Mouse (Mus musculus): ENCODE results near the gene Ip6k1.

Gene Ip6k1

DNA sequence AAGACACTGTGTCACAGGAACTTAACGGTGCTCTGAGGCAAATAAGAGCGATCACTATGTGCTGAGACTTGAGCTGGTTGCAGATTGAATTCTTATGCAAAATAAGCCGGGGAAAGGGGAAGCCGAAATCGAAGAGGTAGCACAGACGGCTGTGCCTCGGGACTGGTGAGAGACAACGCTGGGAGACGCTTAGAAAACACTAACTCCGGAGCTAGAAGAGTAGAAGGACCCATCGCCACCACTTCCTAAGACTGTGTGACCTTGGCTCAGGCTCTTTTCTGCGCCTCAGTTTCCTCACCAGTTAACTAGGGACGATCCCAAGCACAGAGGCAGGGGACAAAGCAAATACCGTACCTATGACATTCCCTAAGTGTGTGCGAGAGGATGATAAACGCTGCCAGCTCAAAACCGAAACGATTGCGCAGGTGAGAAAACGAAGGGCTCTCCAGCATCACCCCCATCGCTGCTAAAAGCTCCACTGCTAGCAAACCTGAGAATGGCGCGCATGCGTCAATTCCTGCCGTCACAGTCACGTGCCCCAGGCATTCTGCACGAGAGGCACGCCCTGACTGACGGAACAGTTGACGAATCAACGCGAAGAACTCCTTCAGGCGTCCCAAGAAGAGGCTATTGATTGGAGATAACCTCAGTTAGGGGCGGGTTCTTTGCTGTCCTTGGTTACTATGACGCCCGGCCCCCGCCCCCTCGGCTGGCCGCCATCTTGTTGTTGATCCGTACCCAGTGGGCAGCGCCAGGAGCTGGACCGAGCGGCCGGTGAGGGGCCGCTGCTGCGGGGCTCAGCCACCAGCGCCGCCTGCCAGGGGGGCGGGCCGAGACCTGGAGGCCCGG is at the start of gene Ip6k1:
Ip6k1 (plus strand) TSS at position 580 of the 849 bp plus-strand sequence.
- peak; percentile 100 for DNase-seq

DNA sequence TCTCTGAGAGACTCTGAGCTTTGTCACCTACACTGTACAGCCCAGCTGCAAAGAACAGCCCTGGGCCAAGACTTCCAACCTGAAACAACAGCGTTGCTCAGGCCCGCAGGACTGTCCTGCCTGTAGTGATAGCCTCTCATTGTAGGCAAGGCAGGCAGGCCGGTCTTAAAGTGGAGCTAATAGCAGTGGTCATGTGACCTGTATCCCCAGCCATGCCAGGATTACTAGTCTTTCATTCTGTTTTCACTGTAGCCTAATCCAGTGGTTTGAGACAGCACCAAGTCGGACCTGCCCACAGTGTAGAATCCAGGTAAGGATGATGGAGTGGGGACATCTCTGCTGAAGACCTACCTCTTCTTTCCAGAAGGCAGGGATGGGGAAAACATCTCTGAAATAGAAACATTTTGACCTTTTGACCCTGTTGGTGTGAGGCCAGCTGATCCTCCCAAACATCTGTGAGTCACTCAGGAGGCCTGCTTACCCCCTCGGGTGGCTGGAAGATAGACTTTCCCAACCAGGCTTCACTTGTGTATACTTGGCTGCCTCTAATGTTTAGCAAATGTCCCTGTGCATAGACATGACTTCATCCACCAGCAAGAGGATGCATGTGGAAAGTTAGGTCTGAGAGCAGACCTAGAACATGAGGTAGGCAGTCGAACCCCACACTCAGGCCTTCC is 46.5 kb upstream of the Ip6k1 start:
- no peak for DNase-seq

DNA sequence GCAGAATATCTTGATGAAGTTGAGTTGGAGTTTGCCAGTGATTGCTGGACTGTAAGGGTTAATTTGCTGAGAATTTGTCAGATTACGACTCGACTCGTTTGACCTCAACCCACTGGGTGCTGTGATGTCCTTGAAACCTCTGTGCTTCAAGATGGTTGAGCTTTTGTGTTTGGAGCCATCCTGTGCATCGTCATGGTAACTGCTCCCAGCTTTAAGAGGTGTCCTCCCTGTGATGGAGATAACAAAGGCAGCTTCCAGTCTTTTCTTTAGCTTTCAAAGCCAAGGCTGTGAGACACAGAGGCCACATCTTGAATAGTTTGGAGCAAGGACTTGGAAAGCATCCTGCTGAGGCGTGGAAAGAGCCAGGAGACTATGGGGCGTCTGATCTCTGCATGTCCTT is 45.2 kb upstream of the Ip6k1 start:
- no peak for DNase-seq

DNA sequence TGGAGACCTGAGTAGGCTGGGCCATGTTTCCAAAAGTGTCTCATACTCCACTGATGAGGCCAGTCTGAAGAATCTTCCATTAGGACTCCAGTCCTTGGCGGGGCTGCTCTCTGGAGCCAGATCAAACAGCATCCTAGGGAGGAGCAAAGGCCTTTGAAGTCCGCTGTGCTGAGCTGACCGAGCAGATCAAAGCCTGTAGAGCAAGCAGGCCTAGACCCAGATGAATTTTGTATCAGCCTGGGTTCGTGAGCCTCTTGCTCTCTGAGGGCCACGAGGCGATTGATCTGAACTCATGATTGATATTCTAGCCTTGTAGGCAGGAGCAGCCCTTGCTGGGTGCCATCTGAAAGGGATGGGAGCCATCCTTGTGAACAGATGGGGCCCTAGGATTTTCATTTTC is 42.4 kb upstream of the Ip6k1 start:
- DNase-seq: no peak

DNA sequence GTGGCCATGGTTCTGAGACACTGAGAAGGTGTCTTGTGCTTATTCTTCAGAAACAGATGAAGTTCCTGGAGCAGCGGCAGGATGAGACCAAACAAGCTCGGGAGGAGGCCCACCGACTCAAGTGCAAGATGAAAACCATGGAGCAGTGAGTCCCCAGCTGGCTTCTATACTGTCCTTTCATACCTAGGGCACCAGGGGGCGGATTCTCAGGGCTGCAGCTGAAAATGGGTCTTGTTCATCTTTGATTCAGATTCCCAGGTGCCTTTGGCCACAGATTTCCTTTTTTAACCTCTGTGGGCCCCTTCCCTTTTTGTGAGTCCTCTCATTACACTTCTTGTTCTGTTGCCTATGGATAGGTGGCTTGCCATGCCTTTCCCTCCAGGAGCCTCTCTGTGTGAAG is 41.4 kb upstream of the Ip6k1 start:
- no peak for DNase-seq

DNA sequence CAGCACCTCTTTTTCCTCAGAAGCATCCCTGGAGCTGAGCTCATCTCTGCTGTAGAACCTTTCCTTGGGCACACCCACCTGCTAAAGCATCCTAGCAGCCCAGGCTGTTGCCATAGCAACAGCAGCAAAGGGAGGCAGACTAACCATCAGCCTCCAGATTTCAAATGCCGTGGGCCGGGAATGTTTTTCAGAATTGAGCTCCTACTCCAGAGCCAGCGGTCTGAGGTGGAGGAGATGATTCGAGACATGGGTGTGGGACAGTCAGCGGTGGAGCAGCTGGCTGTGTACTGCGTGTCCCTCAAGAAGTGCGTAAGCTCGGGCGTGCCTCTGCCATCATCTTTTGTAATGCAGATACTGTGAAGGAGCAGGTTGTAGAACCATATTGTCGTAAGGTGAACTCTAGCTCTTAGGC is 40.9 kb upstream of the Ip6k1 start:
- DNase-seq: no peak

DNA sequence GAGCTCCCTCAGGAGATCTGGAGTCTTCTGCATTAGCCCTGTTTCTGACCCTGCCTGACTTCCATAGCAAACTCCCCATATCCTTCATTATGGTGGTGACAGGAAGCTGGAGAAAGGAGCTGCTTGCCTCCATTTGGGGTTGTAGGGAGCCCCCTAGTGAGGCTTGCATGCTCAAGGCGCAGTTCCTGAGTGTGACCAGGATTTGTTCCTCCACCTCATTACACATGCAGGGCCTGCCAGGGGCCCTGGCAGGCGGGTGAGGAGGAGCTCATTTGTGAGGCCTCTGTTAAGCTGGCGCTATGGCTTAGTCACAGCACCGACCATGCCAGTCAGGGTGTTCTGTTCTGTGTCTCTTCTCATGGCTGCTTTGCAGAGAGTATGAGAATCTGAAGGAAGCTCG is 40.4 kb upstream of the Ip6k1 start:
- no peak for DNase-seq

DNA sequence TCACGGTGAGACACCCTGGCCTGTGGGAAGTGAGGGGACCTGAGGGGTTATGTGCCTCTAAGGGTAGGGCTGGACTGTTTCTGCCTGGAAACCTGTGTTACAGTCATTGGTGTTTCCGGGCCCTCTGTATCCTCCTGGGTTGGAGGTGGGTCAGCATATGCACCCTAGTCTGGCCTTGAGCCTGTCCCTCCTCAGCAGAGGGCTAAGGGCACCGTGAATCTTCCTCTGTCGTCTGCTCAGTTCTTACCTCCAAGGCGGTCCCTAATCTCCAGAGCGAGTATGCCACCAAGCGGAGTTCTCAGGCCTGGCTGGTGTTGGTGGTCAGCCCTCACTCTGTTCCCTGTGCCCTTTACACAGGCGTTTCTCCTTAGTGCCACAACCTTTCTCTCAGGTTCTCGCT is 39.4 kb upstream of the Ip6k1 start:
- no peak for DNase-seq

DNA sequence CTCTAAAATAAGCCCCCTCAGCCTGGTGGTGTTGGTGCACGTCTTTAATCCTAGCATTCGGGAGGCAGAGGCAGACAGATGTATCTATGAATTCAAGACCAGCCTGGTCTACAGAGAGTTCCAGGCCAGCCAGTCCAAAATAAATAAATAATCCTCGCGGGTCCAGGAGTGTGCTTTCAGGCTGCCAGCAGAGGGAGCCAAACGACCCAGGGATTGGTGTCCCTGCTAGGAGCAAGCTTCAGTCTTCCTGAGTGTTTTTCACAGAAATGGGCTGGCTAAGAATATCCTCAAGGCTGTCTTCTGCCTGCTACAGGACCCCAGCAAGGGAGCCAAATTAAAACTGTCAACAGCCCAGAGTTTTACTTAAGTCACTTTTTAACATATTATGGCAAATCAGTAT is 38.6 kb upstream of the Ip6k1 start:
- peak; percentile 85 for DNase-seq

DNA sequence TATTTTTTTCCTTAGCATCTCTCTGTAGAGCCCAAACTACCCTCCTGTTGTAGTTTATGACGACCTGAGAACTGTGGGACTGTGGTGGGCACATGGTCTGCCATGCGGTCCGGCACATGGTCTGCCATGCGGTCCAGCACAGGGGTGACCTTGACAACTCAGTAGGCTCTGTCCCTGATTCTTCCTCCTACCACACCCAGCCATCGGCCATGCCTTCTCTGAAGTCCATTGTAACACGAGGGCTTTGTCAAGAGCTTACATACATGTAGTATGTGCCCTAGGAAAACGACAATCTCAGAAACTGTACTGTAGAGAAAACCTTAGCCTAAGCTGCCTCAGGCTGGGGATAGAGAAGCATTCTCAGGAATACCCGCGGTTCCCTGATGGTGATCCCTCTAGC is 37.6 kb upstream of the Ip6k1 start:
- DNase-seq: no peak

DNA sequence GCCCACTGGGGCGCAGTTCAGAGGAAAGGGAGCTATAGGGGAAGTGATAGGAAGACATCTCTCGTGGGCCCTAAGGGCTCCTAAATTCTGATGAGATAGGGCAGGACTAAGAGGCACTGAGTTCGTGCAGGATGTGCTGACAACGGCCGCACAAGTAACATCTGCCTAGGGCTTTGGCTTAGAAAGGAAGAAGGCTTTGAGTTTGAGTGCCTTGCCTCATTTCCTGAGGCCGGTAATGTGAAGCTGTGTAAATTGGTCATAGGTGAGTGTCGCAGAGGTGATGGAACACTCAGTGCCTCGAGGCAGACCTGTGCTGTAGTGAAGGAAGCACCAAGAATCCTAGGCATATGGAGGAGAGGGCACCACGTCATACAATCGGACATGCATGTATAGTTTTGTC is 35.6 kb upstream of the Ip6k1 start:
- DNase-seq: no peak

DNA sequence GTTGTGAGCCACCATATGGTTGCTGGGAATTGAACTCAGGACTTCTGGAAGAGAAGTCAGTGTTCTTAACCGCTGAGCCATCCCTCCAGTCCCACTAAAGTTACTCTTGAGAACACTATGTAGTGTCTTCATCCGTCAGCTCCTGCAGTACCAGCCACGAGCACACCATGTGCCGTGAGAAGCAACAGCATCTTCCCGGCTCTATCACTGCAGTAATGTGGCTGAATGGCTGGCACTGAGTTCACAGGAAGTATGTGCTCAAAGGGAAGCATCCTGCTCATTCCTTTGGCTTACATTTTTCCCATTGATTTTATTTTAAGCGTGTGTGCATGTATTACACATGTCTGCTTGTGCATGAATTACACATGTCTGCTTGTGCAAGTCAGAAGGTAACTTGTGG is 34.9 kb upstream of the Ip6k1 start:
- no peak for DNase-seq

DNA sequence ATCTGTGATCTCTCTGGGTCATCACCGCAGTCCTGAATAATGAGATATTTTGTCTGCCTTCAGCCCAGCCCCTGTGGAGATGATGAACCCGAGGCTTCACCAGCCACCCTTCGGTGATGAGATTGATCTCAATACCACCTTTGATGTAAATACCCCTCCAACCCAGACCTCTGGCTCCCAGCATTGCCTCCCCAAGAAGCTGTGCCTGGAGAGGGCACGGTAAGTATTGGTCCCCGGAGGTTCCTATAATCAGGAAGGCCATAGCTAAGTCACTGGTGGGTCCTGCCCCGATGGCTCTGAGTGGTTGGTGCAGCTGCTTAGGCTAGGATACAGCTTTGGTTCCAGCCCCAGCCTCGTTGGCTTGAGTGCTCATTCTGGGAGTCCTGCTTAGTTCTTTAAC is 33.8 kb upstream of the Ip6k1 start:
- DNase-seq: no peak

DNA sequence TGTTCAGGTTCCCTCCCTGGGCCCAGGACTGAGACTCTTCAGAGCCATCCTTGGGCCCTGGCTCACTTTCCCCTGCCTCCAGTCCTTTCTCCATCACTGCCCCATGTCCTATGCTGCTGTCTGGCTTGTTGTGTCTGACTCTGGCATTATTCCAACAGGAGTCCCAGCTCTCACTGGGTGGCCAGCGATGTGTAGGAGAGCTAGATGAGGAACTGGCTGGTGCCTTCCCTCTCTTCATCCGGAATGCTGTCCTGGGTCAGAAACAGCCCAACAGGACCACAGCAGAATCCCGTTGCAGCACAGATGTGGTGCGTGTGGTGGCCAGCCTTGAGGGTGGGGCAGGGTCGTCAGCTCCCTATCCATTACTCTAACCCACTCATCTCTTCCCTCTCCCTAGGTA is 32.0 kb upstream of the Ip6k1 start:
- no peak for DNase-seq

DNA sequence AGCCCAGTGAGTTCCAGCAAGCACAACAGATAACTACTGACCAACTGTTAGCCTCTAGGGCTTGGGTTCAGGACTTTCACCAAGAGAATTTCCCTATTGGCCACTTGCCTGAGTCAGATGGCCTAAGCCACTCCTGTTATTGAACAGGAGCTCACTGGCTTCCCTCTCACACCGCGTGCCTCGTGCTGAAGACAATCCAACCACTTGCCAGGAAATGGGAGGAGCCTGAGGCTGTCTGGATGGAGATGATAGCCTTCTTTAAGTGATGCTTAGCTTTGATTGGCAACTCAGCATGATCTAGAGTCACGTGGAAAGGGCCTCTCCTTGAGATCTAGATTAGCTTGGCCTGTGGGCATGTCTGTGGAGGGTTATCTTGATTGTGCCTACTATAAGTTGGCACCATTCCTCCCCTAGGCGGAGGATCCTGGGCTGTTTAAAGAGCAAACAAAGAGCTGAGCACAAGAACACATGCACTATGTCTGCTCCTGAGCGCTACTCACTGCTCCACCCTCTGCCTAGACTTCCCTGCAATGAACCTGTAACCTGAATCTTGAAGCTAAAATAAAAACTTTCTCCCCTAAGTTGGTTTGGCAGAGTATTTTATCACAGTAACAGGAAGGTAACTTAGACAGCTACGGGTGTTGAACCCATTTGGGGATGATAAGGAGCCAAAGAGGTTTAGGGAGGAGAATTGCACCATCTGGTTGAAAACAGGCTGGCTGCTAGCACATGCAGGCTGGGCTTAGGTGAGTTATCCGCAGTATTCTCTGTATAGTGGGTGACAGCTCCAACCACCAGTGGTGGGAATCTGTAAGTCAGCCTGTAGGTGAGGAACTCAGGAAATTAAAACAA is 30.4 kb upstream of the Ip6k1 start:
- DNase-seq: no peak

DNA sequence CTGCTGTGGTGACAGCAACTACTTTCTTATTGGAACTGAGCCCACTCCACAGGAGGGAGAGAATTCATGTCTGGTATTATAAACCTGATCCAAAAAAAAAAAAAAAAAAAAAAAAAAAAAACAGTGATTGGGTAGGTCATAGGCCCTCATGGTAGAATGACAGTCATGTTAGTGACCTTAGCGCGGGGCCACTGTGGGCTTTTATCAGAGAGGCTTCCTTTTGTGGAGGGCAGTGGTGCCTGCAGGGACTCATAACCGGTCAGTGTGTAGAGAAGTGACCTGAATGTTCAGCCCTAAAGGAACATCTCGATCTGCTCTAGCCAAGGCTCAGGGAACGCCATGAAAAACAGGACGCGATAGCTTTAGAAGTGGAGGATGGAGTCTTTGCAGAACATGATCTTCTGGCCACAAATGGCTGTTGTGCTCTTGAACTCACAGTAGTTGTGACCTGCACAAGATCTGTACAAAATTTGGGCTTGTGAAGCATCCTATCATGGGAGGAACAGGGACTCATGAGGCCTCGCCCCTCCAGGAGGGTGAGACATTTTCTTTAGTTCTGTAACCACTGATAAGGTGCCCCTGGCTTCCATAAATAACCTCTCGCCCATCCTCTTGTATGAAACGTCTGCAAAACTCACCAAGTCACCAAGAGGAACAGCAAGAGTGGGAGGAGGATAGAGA is 27.7 kb upstream of the Ip6k1 start:
- no peak for DNase-seq

DNA sequence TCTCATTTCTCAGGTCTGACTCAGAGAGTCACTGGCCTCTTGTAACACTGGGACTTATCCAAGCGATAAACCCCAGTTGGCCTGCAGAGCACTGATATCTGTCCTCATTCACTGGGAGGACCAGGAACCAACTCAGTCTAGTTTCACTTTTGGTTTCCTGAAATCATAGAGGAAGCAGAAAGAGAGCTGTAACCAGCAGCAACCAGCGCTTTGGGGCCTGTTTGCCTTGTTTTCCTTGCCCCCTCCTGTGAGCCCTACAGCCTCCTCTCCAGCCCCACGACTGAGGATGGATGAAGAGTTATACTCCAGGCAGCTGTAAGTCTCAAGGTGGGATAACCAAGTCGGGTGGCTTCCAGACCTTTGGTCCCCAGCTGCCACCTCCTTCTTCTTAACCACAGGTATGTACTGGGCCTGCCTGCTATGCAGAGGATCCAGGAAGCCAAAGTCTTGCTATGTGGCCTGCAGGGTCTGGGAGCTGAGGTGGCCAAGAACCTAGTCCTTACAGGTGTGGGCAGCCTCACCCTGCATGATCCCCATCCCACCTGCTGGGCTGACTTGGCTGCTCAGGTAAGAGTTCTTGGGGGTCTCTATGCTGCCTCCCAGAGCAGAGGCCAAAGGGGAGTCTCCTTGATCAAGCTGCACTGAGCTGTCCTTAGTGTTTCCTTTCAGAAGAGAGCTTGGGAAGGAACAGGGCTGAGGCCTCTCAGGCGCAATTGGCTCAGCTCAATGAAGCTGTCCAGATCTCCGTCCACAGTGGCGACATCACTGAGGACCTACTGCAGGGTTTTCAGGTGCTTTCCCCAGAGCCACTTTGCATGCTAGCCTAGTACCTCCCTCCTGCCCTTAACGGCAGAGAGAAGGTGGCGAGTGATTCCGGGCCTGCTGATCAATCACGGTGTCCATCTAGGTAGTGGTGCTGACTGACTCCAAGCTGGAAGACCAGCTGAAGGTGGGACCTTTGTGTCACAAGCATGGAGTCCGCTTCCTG is 26.6 kb upstream of the Ip6k1 start, which contains the start of gene Uba7:
Uba7 (plus strand) TSS at position 107 of the 988 bp plus-strand sequence.
- peak; percentile 59 for DNase-seq

DNA sequence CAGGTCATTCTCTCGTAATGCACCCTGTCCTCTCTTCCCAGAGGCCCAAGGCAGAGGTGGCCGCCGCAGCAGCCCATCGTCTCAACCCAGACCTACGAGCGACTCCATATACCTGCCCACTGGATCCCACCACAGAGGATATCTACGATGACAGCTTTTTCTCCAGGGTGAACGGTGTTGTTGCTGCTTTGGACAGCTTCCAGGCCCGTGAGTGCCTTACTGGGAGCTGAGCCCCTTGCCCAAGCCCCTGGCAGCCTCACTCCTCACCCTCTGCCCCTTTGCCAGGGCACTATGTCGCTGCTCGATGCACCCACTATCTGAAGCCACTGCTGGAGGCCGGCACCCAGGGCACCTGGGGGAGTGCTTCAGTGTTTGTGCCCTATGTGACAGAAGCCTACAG is 23.5 kb upstream of the Ip6k1 start:
- DNase-seq: no peak

DNA sequence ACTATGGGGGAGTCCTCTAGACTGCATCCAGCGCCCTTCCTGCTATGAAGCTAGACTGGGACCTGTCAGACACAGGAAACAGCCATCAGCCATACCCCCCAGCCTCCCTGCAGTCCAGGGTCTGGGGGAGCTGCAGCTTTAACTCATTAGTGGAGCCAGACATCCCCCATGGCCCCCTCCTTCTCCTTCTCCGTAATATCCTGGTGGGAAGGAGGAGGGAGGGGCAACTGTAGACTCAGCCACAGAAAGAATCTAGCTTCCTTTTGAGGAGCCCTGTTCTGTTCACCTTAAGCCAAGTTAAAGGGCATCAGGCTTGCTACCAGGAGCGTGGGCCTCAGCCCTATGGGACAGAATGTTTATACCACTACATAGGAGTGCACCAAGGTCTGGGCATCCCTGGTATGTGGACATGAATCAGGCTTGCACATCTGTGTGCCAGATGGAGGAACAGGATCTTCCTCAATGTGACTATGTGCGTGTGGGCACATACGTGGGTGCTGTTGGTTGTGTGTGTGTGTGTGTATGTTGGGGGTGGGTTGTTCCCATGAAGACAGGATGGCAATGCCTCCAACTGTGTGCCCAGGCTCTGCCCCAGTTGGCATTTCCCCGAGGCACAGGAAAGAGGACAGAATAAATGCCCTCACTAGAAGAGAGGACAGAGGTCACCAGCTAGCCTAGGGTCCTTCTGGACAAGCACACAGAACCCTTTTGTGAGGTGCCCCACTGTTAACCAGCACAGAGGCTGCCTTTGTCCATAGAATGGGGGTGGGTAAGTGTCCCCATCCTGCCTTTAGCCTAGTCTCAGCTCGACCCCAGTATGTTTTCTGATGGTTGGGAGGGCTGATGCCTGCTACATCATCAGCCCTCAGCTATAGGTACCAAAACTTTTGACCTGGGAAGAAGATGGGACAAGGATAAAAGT is 20.4 kb upstream of the Ip6k1 start:
- no peak for DNase-seq

DNA sequence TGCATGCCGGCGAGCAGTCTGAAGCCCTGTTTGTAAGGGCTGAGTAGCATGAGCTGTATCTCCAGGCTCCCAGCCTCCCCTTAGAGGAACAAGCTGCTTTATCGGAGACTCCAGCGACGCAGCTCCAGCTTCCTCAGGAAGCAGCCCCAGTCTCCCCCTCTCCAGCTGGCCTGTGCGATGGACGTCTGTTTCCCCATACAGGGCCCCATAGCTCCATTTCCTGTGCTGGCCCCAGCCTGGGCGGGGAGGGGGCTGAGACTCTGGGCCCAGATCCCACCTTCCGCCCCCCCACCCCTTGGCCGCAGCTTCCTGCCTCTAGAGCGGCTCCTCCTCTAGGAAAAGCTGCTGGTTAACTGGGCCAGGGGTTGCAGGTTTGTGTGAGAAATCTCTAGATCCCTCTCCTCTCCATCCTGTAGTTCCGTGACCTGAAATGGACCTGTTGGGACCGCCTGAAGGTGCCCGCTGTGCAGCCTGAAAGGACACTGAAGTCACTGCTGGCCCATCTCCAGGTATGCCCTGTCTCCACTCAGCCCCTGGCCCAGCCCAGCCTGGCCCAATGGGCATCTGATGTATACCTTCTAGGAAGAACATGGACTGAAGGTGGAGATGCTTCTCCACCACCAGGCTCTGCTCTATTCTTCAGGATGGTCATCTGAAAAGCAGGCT is 19.5 kb upstream of the Ip6k1 start, which contains the start of gene Gm20661:
Gm20661 (plus strand) TSS at position 378 of the 666 bp plus-strand sequence.
- peak; percentile 72 for DNase-seq

All from kidney, adult 9 months (tissue).